ENCODE assay signal across 7 mouse cellular contexts in genomic region chr8:122568109-122568504, GRCm38 (mm10). TPM values are rescaled to one million over a fixed set of nuclear protein-coding genes. Genes with fewer than 3 reads are reported as not detected.
DNase-seq lines count a peak whose midpoint lies in the region; ATAC-seq lines count a peak whose summit lies in the region.

No protein-coding gene starts in this region.

- ATAC-seq in megakaryocyte, adult 5-6 weeks (ENCODE audit: poor library complexity, severe bottlenecking) = no peak
- peak; percentile 7; the same call in 1 of the 2 replicates for ATAC-seq in erythroblast, adult 5-6 weeks (replicated peaks; ENCODE audit: low FRiP score, poor library complexity, severe bottlenecking)
- peak; percentile 31 for ATAC-seq in limb, embryonic 15.5 days (ENCODE audit: insufficient number of reproducible peaks, low FRiP score, low TSS enrichment, low read depth)

- peak overlapping the region; percentile 97 for H3K9ac ChIP-seq in limb, embryonic 15.5 days

- peaks cover 64% of the 10 kb centered on the region for H3K4me1 ChIP-seq in megakaryocyte, embryonic 14.5 days
- H3K4me1 ChIP-seq in limb, embryonic 15.5 days = peaks cover 31% of the 10 kb centered on the region

- peak overlapping the region; percentile 85 for H3K4me2 ChIP-seq in limb, embryonic 15.5 days

- H3K27me3 ChIP-seq in megakaryocyte, embryonic 14.5 days (replicated peaks) = no peaks in the 10 kb centered on the region
- H3K27me3 ChIP-seq in limb, embryonic 15.5 days = no peaks in the 10 kb centered on the region

- peak overlapping the region; percentile 97 for H3K27ac ChIP-seq in limb, embryonic 15.5 days

- H3K9me3 ChIP-seq in megakaryocyte, embryonic 14.5 days = no peaks in the 10 kb centered on the region
- H3K9me3 ChIP-seq in limb, embryonic 15.5 days = no peaks in the 10 kb centered on the region

- peak overlapping the region; percentile 97 for H3K4me3 ChIP-seq in megakaryocyte, embryonic 14.5 days (replicated peaks)
- H3K4me3 ChIP-seq in limb, embryonic 15.5 days = peak overlapping the region; percentile 87

- WGBS in limb, embryonic 15.5 days = under 1% methylated on average over 34 of the region's 34 CpGs

- DNase-seq in spleen, postnatal 14 days (ENCODE audit: low spot score in 2 of 2) = peak; percentile 62 to 74
- DNase-seq in cerebellum, postnatal 4 days (ENCODE audit: low spot score in 2 of 2) = no peak
- no peak for DNase-seq in embryo, embryonic 10 days (ENCODE audit: low spot score)

- peaks cover 41% of the 10 kb centered on the region for H3K36me3 ChIP-seq in megakaryocyte, embryonic 14.5 days (replicated peaks; ENCODE audit: low read length)
- H3K36me3 ChIP-seq in limb, embryonic 15.5 days = peaks cover 37% of the 10 kb centered on the region

RNA-seq across cellular contexts. Expression of gene Cdt1, which starts 0.3 kb away (rescaled TPM):
- 68.9 and 81.7 TPM in 2 replicates for polyA plus RNA-seq in megakaryocyte, embryonic 14.5 days (2012; ENCODE audit: insufficient read depth, low replicate concordance)
- 41.7 and 41.9 TPM in 2 replicates for total RNA-seq in megakaryocyte, adult 5-6 weeks (2015)
- 28.4 and 34.1 TPM in 2 replicates for total RNA-seq in megakaryocyte, adult 5-6 weeks (2017)
- 16.1 and 24.2 TPM in 2 replicates for total RNA-seq in erythroblast, adult 5-6 weeks (2015; ENCODE audit: low replicate concordance)
- total RNA-seq in erythroblast, adult 5-6 weeks (2017; ENCODE audit: low replicate concordance) = 38.2 and 47.5 TPM in 2 replicates
- 31.8 and 36.1 TPM in 2 replicates for polyA plus RNA-seq in limb, embryonic 15.5 days (2015; fragmentation: Nextera tagmentation; extraction: Ambion mirVana)

RNA-seq across cellular contexts. Expression of gene Aprt, which starts 8.6 kb away (rescaled TPM):
- 257 and 338 TPM in 2 replicates for polyA plus RNA-seq in megakaryocyte, embryonic 14.5 days (2012; ENCODE audit: insufficient read depth, low replicate concordance)
- total RNA-seq in megakaryocyte, adult 5-6 weeks (2015) = 272 and 308 TPM in 2 replicates
- 132 and 149 TPM in 2 replicates for total RNA-seq in megakaryocyte, adult 5-6 weeks (2017)
- 77.1 and 85.7 TPM in 2 replicates for total RNA-seq in erythroblast, adult 5-6 weeks (2015; ENCODE audit: low replicate concordance)
- 20.6 and 30.2 TPM in 2 replicates for total RNA-seq in erythroblast, adult 5-6 weeks (2017; ENCODE audit: low replicate concordance)
- 268 and 295 TPM in 2 replicates for polyA plus RNA-seq in limb, embryonic 15.5 days (2015; fragmentation: Nextera tagmentation; extraction: Ambion mirVana)

RNA-seq across cellular contexts. Expression of gene Piezo1, which starts 17.0 kb away (rescaled TPM):
- 25.0 and 60.9 TPM in 2 replicates for polyA plus RNA-seq in megakaryocyte, embryonic 14.5 days (2012; ENCODE audit: insufficient read depth, low replicate concordance)
- 27.4 and 34.6 TPM in 2 replicates for total RNA-seq in megakaryocyte, adult 5-6 weeks (2015)
- 30.0 and 35.9 TPM in 2 replicates for total RNA-seq in megakaryocyte, adult 5-6 weeks (2017)
- 12.1 and 17.1 TPM in 2 replicates for total RNA-seq in erythroblast, adult 5-6 weeks (2015; ENCODE audit: low replicate concordance)
- 14.7 and 23.0 TPM in 2 replicates for total RNA-seq in erythroblast, adult 5-6 weeks (2017; ENCODE audit: low replicate concordance)
- polyA plus RNA-seq in limb, embryonic 15.5 days (2015; fragmentation: Nextera tagmentation; extraction: Ambion mirVana) = 17.5 and 23.3 TPM in 2 replicates

RNA-seq across cellular contexts. Expression of gene Galns, which starts 43.2 kb away (rescaled TPM):
- polyA plus RNA-seq in megakaryocyte, embryonic 14.5 days (2012; ENCODE audit: insufficient read depth, low replicate concordance) = 12.6 and 15.3 TPM in 2 replicates
- 52.6 and 53.0 TPM in 2 replicates for total RNA-seq in megakaryocyte, adult 5-6 weeks (2015)
- total RNA-seq in megakaryocyte, adult 5-6 weeks (2017) = 57.5 and 63.1 TPM in 2 replicates
- total RNA-seq in erythroblast, adult 5-6 weeks (2015; ENCODE audit: low replicate concordance) = 8.6 and 23.2 TPM in 2 replicates
- 8.6 and 15.5 TPM in 2 replicates for total RNA-seq in erythroblast, adult 5-6 weeks (2017; ENCODE audit: low replicate concordance)
- polyA plus RNA-seq in limb, embryonic 15.5 days (2015; fragmentation: Nextera tagmentation; extraction: Ambion mirVana) = 12.0 and 16.6 TPM in 2 replicates

RNA-seq across cellular contexts. Expression of gene Trappc2l, which starts 43.3 kb away (rescaled TPM):
- 2.2 TPM in 1 of 2 replicates, not detected in the other for polyA plus RNA-seq in megakaryocyte, embryonic 14.5 days (2012; ENCODE audit: insufficient read depth, low replicate concordance)
- total RNA-seq in megakaryocyte, adult 5-6 weeks (2015) = 85.8 and 88.2 TPM in 2 replicates
- 33.0 and 37.6 TPM in 2 replicates for total RNA-seq in megakaryocyte, adult 5-6 weeks (2017)
- 17.7 and 26.8 TPM in 2 replicates for total RNA-seq in erythroblast, adult 5-6 weeks (2015; ENCODE audit: low replicate concordance)
- 9.1 and 10.2 TPM in 2 replicates for total RNA-seq in erythroblast, adult 5-6 weeks (2017; ENCODE audit: low replicate concordance)
- polyA plus RNA-seq in limb, embryonic 15.5 days (2015; fragmentation: Nextera tagmentation; extraction: Ambion mirVana) = 48.9 and 60.1 TPM in 2 replicates

Comparison
In these comparisons a context has a peak if more than half of its experiments do, and no peak if none do; other contexts are left out.
1. DNase-seq: peak in spleen, postnatal 14 days (2 of 2); none in cerebellum, postnatal 4 days (0 of 2) and embryo, embryonic 10 days (single experiment).